Mouse (Mus musculus) T-cell, adult 2 months (primary cell): ENCODE results near the gene Zbtb32.

Experiments used
- DNase-seq: peaks from one replicate; pipeline ENCODE4 v3.0.0; 2022; ENCODE audit warnings: low spot score

Zbtb32 gene

GRCm38 (mm10) chr7:30598786-30599185 lies at the start of gene Zbtb32:
Gene Zbtb32, minus strand, starts transcription at chr7:30598909.
- DNase-seq: no peak

- DNase-seq: no peak
Measured at GRCm38 (mm10) chr7:30639083-30639482, 40.4 kb upstream of the Zbtb32 start.

- no peak for DNase-seq
Measured at GRCm38 (mm10) chr7:30636395-30636794, 37.7 kb upstream of the Zbtb32 start.

GRCm38 (mm10) chr7:30635752-30636151 lies 37.0 kb upstream of the Zbtb32 start, which contains the start of gene Etv2:
Gene Etv2, minus strand, starts transcription at chr7:30635852.
- DNase-seq: no peak

GRCm38 (mm10) chr7:30634621-30635020 lies 35.9 kb upstream of the Zbtb32 start:
- DNase-seq: peak; percentile 51

GRCm38 (mm10) chr7:30633762-30634412 lies 35.2 kb upstream of the Zbtb32 start:
- DNase-seq: no peak

- DNase-seq: no peak
Measured at GRCm38 (mm10) chr7:30629013-30629412, 30.3 kb upstream of the Zbtb32 start.

GRCm38 (mm10) chr7:30626647-30627046 lies 27.9 kb upstream of the Zbtb32 start:
- DNase-seq: no peak

GRCm38 (mm10) chr7:30625530-30626384 lies 27.0 kb upstream of the Zbtb32 start, which contains the start of gene Cox6b1:
Gene Cox6b1, minus strand, starts transcription at chr7:30626151.
- DNase-seq: peak; percentile 84

- peak; percentile 32 for DNase-seq
Measured at GRCm38 (mm10) chr7:30619202-30619601, 20.5 kb upstream of the Zbtb32 start.

GRCm38 (mm10) chr7:30618658-30619057 lies 19.9 kb upstream of the Zbtb32 start:
- DNase-seq: no peak

- DNase-seq: no peak
Measured at GRCm38 (mm10) chr7:30615049-30615760, 16.5 kb upstream of the Zbtb32 start.

- DNase-seq: peak; percentile 28
Measured at GRCm38 (mm10) chr7:30614454-30614853, 15.7 kb upstream of the Zbtb32 start.

GRCm38 (mm10) chr7:30613529-30614112 lies 14.9 kb upstream of the Zbtb32 start:
- peak; percentile 59 for DNase-seq

- no peak for DNase-seq
Measured at GRCm38 (mm10) chr7:30612654-30613402, 14.1 kb upstream of the Zbtb32 start, which contains the start of gene Upk1a. Gene Upk1a, minus strand, starts transcription at chr7:30612847.

GRCm38 (mm10) chr7:30610043-30610442 lies 11.3 kb upstream of the Zbtb32 start:
- DNase-seq: no peak

- DNase-seq: no peak
Measured at GRCm38 (mm10) chr7:30608476-30608875, 9.8 kb upstream of the Zbtb32 start.

GRCm38 (mm10) chr7:30607706-30608309 lies 9.1 kb upstream of the Zbtb32 start:
- DNase-seq: peak; percentile 68

- DNase-seq: no peak
Measured at GRCm38 (mm10) chr7:30604944-30605343, 6.2 kb upstream of the Zbtb32 start.

GRCm38 (mm10) chr7:30604424-30604823 lies 5.7 kb upstream of the Zbtb32 start:
- DNase-seq: no peak

- no peak for DNase-seq
Measured at GRCm38 (mm10) chr7:30602583-30602982, 3.9 kb upstream of the Zbtb32 start.
